Mouse (Mus musculus): ENCODE results near the gene Rps2.

DNA sequence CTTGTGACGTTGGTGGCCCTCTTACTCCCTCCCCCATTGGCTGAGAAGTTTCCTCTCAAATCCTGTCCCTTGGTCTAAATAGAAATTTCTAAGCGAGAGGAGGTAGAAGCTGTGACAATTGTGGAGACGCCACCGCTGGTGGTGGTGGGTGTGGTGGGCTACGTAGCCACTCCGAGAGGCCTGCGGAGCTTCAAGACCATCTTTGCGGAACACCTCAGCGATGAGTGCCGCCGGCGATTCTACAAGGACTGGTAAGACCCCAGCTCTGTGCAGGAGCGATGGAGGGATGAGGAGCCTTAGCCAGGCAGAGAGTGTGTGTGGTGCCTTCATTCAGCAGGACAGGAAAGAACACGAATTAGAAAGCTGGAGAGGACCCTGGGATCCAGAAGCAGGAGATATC is 12.9 kb downstream of the Rps2 start:
- TF ChIP-seq JUND (IDR thresholded peaks at IDR 0.05; ENCODE audit: low read depth, low read length) (no peak), POLR2AphosphoS2 (IDR thresholded peaks at IDR 0.05; ENCODE audit: low read length) (no peak), ZC3H11A (IDR thresholded peaks at IDR 0.05; ENCODE audit: low read depth, low read length) (no peak), EP300 (IDR thresholded peaks at IDR 0.05; ENCODE audit: low read depth in 1 of 2, low read length in 2 of 2) (no peak), MYC (IDR thresholded peaks at IDR 0.05; ENCODE audit: low read depth, low read length) (no peak), GATA1 (IDR thresholded peaks at IDR 0.05; ENCODE audit: low read depth, low read length) (no peak), TCF12 (IDR thresholded peaks at IDR 0.05; ENCODE audit: low read depth, low read length) (no peak)
